Mouse (Mus musculus) stomach, embryonic 16.5 days (tissue): ENCODE data around the gene Man1c1. TPM values are rescaled to one million over a fixed set of nuclear protein-coding genes. Genes with fewer than 3 reads are reported as not detected.

Experiments used
- ATAC-seq: fragments of 200-750 bp; cut with Nextera tagmentation; 2 replicates; pipeline ENCODE4 v1.8.0; 2017; ENCODE audit warnings: moderate number of reproducible peaks, moderate TSS enrichment; ENCODE audit not compliant: insufficient read depth, low FRiP score
- H3K27ac ChIP-seq: fragments of 300-500 bp; sonication (generic); 2 replicates; pipeline ENCODE4 v1.5.1; 2014; ENCODE audit warnings: low read length
- H3K27me3 ChIP-seq: fragments of 300-500 bp; sonication (generic); 2 replicates; pipeline ENCODE4 v1.6.1; 2014; ENCODE audit warnings: low read length, control low read depth, mixed read lengths; ENCODE audit not compliant: control insufficient read depth, insufficient read depth
- H3K36me3 ChIP-seq: fragments of 300-500 bp; sonication (generic); 2 replicates; pipeline ENCODE4 v1.6.1; 2014; ENCODE audit warnings: low read length; ENCODE audit not compliant: control insufficient read depth, insufficient read depth
- H3K4me1 ChIP-seq: fragments of 300-500 bp; sonication (generic); 2 replicates; pipeline ENCODE4 v1.6.1; 2014; ENCODE audit warnings: low read length, control low read depth, mixed read lengths; ENCODE audit not compliant: control insufficient read depth, insufficient read depth
- H3K4me2 ChIP-seq: fragments of 300-500 bp; sonication (generic); 2 replicates; pipeline ENCODE4 v1.6.1; 2014; ENCODE audit warnings: low read depth, low read length, mixed read lengths
- H3K4me3 ChIP-seq: fragments of 300-500 bp; sonication (generic); replicated peaks from 2 replicates; pipeline ENCODE4 v1.5.1; 2014; ENCODE audit warnings: mild to moderate bottlenecking, low read length
- H3K9ac ChIP-seq: fragments of 300-500 bp; sonication (generic); 2 replicates; pipeline ENCODE4 v1.6.1; 2014; ENCODE audit warnings: low read length
- H3K9me3 ChIP-seq: fragments of 300-500 bp; sonication (generic); replicated peaks from 2 replicates; pipeline ENCODE4 v1.6.1; 2016; ENCODE audit warnings: low read length, control low read depth; ENCODE audit not compliant: control insufficient read depth
- WGBS: fragments of 180-500 bp; shearing (Covaris S2); extraction: QIAGEN DNeasy Blood & Tissue Kit; methylation state at CpG from one replicate; pipeline ENCODE4 v1.1.7; 2014; 5-methylcytosine and 5-hydroxymethylcytosine counted together
- polyA plus RNA-seq: library from polyadenylated mRNA; unstranded; fragments of >200 nt; fragmentation: Nextera tagmentation; extraction: Ambion mirVana; gene quantifications from 2 replicates; pipeline ENCODE4 v1.2.1, GENCODE M21; 2015

Man1c1 gene
- polyA plus RNA-seq, 1 experiment from 2014 or later = 1.6 TPM

GRCm38 (mm10) chr4:134551494-134552316 is 152.4 kb downstream of the Man1c1 start, which contains the start of gene Selenon:
Gene Selenon (minus strand): TSS chr4:134552166.
- H3K36me3 ChIP-seq = peaks cover 10% of the 10 kb centered on the region
- peak within 1 kb of the TSS; percentile 98 for H3K9ac ChIP-seq
- peaks cover 25% of the 10 kb centered on the region for H3K4me1 ChIP-seq
- no peaks in the 10 kb centered on the region for H3K27me3 ChIP-seq
- under 1% methylated on average over 62 of the region's 67 CpGs for WGBS
- H3K9me3 ChIP-seq = peaks cover 11% of the 10 kb centered on the region
- peak within 1 kb of the TSS; percentile 83 for H3K27ac ChIP-seq
- H3K4me3 ChIP-seq = peak within 1 kb of the TSS; percentile 85
- ATAC-seq = peak; percentile 89
- H3K4me2 ChIP-seq = peak within 1 kb of the TSS; percentile 84

- 93% methylated on average over 8 of the region's 8 CpGs for WGBS
- H3K36me3 ChIP-seq = peaks cover 10% of the 10 kb centered on the region
Observed at GRCm38 (mm10) chr4:134549899-134550298, 154.2 kb downstream of the Man1c1 start.

GRCm38 (mm10) chr4:134548169-134548938 is 155.7 kb downstream of the Man1c1 start:
- no peaks in the 10 kb centered on the region for H3K27me3 ChIP-seq
- no peak overlapping the region for H3K4me2 ChIP-seq
- peak overlapping the region; percentile 63; the same call in 1 of the 2 replicates for H3K27ac ChIP-seq
- no peak for ATAC-seq
- peaks cover 25% of the 10 kb centered on the region for H3K4me1 ChIP-seq
- no peak overlapping the region for H3K4me3 ChIP-seq
- 65% methylated on average over 18 of the region's 18 CpGs for WGBS
- peaks cover 11% of the 10 kb centered on the region for H3K9me3 ChIP-seq
- H3K9ac ChIP-seq = no peak overlapping the region
- peaks cover 14% of the 10 kb centered on the region for H3K36me3 ChIP-seq

More at GRCm38 (mm10) chr4:134549899-134550298, 154.2 kb downstream of the Man1c1 start:
- Histone ChIP-seq H3K4me3 (no peak overlapping the region), H3K9me3 (peaks cover 11% of the 10 kb centered on the region), H3K4me1 (peaks cover 25% of the 10 kb centered on the region), H3K27me3 (no peaks in the 10 kb centered on the region), H3K27ac (no peak overlapping the region), H3K4me2 (no peak overlapping the region), H3K9ac (no peak overlapping the region)
- ATAC-seq = no peak

GRCm38 (mm10) chr4:134546814-134547705 is 157.0 kb downstream of the Man1c1 start:
- peak; percentile 49; the same call in 1 of the 2 replicates for ATAC-seq
- Histone ChIP-seq H3K4me1 (peaks cover 20% of the 10 kb centered on the region), H3K4me2 (no peak overlapping the region), H3K9me3 (peaks cover 11% of the 10 kb centered on the region), H3K9ac (peak overlapping the region; percentile 53; the same call in 1 of the 2 replicates), H3K27me3 (no peaks in the 10 kb centered on the region), H3K27ac (peak overlapping the region; percentile 63; the same call in 1 of the 2 replicates), H3K36me3 (peaks cover 14% of the 10 kb centered on the region), H3K4me3 (no peak overlapping the region)
- 41% methylated on average over 9 of the region's 9 CpGs for WGBS

GRCm38 (mm10) chr4:134543261-134543660 is 160.8 kb downstream of the Man1c1 start:
- WGBS = 8% methylated on average over 5 of the region's 5 CpGs
- Histone ChIP-seq H3K4me1 (peaks cover 13% of the 10 kb centered on the region), H3K27ac (no peak overlapping the region), H3K9ac (0 out of 2 replicates have a peak overlapping the region, but pooled peaks have one; percentile 26), H3K4me2 (no peak overlapping the region), H3K4me3 (no peak overlapping the region), H3K36me3 (peaks cover 5% of the 10 kb centered on the region; the same call in 1 of the 2 replicates), H3K9me3 (no peaks in the 10 kb centered on the region), H3K27me3 (no peaks in the 10 kb centered on the region)
- peak; percentile 64 for ATAC-seq

GRCm38 (mm10) chr4:134542726-134543125 is 161.4 kb downstream of the Man1c1 start:
- 88% methylated on average over 9 of the region's 9 CpGs for WGBS
- H3K4me2 ChIP-seq = no peak overlapping the region
- ATAC-seq = no peak
- no peak overlapping the region for H3K9ac ChIP-seq
- H3K27ac ChIP-seq = no peak overlapping the region
- peaks cover 7% of the 10 kb centered on the region for H3K4me1 ChIP-seq
- no peaks in the 10 kb centered on the region for H3K9me3 ChIP-seq
- no peaks in the 10 kb centered on the region for H3K27me3 ChIP-seq
- peaks cover 5% of the 10 kb centered on the region; the same call in 1 of the 2 replicates for H3K36me3 ChIP-seq
- no peak overlapping the region for H3K4me3 ChIP-seq

GRCm38 (mm10) chr4:134538997-134539580 is 165.0 kb downstream of the Man1c1 start:
- H3K4me3 ChIP-seq = no peak overlapping the region
- no peak for ATAC-seq
- no peak overlapping the region for H3K9ac ChIP-seq
- WGBS = 83% methylated on average over 10 of the region's 10 CpGs
- no peaks in the 10 kb centered on the region for H3K9me3 ChIP-seq
- H3K4me1 ChIP-seq = peaks cover 7% of the 10 kb centered on the region; the same call in 1 of the 2 replicates
- H3K36me3 ChIP-seq = peaks cover 2% of the 10 kb centered on the region; the same call in 1 of the 2 replicates
- H3K27me3 ChIP-seq = no peaks in the 10 kb centered on the region
- no peak overlapping the region for H3K27ac ChIP-seq
- H3K4me2 ChIP-seq = no peak overlapping the region

- ATAC-seq = peak; percentile 5; the same call in 1 of the 2 replicates
- H3K4me3 ChIP-seq = peak overlapping the region; percentile 81
- no peaks in the 10 kb centered on the region for H3K36me3 ChIP-seq
- H3K9me3 ChIP-seq = no peaks in the 10 kb centered on the region
- peak overlapping the region; percentile 89 for H3K4me2 ChIP-seq
- H3K4me1 ChIP-seq = peaks cover 25% of the 10 kb centered on the region
- no peaks in the 10 kb centered on the region for H3K27me3 ChIP-seq
- H3K9ac ChIP-seq = peak overlapping the region; percentile 72
- WGBS = 8% methylated on average over 8 of the region's 8 CpGs
- H3K27ac ChIP-seq = peak overlapping the region; percentile 85
Observed at GRCm38 (mm10) chr4:134535787-134536151, 168.3 kb downstream of the Man1c1 start.
